Mouse (Mus musculus) MN1 (cell line): ENCODE measurements at regions not wholly inside any gene's neighbourhood (a gene's known extent, or its start where the extent isn't known, plus 50 kb on each side); places are given as distances from the start of the nearest gene placed in this dataset.

Source experiments
- DNase-seq: peaks from one replicate; pipeline ENCODE4 v3.0.0-alpha.2; 2016; ENCODE audit warnings: low spot score

DNA sequence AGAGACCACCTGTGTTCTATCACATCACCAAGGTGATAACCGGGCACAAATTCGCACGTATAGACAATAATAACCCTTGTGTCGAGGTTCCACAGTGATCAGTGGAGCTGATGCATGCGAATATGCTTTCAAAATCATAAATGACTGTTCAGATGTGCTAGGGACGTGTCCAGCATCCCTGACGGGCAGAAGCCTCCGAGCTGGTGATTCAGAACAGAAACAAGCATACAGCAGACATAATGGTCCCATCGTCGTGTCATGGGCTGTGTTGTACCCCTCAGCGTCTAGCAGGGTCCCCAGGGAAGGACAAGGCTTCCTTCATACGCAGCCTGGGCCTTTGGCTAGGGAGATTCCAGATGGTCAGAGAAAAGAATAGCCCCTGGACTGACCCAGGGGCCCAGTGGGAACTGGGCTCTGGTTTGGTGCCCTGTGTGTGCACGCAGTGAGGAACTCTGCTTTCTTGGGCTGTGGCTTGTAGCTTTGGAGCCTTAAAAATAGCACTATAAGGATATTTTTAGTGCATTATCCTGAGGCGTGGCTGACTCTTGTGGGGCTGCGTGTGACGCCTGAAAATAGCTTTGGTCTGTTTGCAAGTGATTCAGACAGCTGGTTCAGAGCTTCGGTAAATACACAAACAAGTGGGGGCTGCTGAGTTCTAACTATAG, 137.3 kb downstream of the Fam43a start:
- peak; percentile 7 for DNase-seq

DNA sequence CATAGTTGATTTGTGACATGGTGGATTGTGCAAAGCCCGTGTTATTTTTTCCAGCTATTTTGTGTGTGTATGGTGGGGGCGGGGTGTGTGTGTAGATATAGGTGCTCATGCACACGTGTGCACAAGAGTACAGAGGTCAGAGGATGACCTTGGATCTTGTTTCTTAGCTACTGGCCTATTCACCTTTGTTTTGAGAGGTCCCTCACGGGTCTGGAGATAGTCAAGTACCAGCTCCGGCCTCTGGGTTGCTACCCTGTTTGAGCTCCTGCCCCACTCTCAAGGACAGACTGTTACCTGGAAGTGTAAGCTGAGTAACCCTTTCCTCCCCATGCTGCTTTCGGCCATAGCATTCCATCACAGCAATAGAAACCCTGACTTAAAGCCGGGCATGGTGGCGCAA, 138.0 kb downstream of the Fam43a start:
- DNase-seq = no peak

DNA sequence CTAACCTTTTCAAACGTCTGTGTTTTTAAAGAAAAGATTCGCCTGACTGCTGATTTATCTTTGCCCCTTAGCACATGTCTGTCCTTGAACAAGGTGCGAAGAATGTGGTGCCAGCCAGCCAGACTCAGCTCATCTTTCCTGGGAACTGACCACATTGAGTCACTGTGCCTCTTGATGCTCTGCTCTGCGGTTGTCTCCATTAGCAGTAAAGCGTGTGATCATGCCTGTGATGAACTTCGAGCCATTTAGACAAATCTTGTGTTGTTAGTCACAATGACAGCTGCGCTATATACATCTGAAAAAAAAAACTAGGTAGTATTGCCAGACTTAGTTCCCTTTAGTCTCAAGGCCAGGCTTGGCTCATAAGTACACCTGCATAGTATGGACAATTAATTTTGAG, 140.1 kb downstream of the Fam43a start:
- no peak for DNase-seq

DNA sequence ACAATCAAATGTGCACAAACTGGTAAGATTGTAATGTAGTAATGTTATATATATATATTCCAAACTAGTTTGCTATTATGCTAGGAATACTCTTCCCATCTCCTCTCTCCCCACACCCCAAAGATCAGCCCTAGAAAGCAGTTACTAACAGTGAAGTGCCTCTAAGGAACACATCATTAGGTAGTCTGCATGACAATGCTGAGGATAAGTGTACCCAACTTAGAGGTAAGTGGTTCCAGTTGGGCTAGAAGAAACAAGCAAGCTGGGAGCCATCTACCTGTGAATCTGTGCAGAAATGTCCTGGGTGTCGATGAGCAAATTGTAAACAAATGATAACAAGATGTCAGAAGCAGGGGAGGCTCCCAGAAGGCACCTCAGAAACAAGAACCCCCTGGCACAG, 141.7 kb downstream of the Fam43a start:
- DNase-seq = no peak

DNA sequence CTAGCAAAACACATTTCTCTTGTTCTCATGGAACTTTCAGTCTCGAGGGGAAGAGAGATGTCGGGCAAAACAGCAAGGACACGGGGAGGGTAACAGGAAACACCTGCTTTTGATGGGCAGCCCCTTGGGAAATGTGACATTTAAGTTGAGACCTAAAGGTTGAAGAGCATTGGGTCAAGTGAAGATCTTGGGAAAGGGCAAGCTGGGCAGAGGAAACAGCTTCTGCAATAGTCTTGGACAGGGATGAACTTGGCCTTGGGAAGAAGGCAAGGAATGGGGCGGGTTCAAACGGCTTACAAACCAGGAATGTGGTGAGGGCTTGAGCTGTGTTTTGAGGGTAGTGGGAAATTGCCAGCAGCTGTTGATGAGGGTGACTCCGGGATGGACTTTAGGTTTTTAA, 143.0 kb downstream of the Fam43a start:
- no peak for DNase-seq

DNA sequence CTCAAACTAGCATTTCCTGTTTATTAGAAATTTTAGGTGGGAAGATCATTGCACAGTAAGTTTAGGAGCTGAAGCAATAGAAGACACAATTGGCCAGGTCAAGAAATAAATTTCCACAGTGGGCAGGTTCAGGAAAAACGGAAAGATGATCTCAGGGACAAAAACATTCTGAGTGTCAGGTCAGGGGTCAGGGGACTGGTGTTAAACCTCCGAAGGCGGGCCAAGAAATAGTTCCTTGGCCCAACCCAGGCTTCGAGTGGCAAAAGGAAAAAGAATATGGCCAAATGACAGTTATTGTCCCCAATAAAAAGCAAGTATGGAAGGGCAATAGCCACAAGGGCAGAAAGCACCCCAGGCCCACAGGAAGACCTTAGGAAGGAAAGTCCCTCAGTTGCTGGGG, 144.0 kb downstream of the Fam43a start:
- no peak for DNase-seq

DNA sequence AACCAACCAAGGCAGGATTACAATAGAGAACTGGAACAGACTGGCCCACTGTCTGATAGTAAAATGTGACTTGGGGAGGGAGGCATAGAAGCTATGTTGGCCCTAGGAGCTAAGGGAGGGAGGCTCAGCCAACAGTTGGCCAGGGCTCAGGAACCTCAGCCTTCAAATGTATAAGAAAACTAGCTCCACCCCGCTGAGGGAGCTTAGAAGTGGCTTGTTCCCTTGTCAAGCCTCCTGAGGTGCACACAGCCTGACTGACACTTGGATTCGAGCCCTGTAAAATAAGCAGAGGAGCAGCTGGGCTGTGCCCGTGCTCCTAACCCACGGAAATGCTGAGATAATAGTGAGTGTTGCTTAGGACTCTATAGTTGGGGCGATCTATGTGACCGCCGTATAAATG, 144.7 kb downstream of the Fam43a start:
- DNase-seq = no peak

DNA sequence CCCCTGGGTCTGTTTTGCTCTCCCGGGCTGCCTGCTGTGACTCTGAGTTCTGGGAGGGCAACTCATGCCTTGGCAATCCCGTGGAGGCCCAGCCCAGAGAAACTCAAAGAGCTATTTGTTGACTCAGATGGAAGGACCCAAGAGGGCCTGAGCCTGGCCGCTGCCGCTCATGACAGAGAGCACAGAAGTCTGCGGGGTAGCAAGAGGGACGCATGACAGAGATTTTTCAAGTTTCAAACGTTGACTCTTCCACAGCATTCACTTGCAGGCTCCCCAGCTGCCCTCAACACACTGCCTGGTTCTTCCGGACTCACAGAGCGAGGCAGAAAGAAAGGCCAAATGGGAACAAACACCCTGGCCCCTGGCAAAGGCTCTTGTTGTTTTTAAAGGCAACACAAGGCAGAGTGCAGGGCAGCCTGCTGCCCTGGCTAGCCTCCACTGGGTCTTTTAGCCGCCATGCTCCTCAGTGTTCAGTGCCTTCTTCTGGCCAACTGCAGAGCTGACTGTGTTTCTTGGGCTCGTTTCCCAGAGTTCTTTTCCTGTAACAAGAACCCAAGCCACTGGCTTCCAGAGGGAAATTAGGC, 146.2 kb downstream of the Fam43a start:
- DNase-seq = peak; percentile 10

DNA sequence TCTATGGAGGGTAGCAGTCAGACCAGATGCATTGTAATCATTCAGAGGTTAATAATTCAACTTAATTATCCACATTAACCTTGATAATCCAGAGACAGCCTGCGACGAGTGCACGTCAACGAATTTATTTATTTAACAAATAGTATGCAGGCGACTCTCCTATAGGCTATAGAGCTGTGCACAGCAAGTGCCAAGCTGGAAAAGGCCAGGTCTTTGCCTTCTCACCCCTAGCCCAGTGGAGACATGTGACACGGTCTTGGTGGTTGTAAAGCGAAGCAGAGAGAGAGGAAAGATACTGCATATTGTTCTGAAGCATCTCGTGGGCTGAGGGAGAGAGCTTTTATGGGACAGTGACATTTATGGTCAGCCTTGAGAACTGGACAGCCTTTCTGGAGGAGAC, 146.7 kb downstream of the Fam43a start:
- no peak for DNase-seq

DNA sequence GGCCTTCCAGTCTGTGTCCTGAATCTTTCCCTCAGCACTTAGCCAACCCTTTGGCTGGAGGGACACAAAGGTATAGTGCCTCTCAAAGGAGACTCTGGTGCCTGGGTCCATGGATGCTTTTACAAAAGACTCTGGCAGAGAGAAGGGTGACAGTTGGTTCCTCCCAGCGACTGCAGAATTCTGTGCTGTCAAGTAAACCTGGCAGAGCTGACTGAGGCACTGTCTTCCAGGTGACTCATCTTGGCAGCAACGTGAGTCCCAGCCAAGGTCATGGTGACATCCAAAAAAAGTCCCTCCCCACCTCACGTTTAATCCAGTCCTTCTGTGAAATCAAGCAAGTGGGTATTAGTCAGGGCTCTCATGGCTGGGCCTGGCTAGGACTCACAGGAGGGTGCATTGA, 150.3 kb downstream of the Fam43a start:
- DNase-seq = no peak

DNA sequence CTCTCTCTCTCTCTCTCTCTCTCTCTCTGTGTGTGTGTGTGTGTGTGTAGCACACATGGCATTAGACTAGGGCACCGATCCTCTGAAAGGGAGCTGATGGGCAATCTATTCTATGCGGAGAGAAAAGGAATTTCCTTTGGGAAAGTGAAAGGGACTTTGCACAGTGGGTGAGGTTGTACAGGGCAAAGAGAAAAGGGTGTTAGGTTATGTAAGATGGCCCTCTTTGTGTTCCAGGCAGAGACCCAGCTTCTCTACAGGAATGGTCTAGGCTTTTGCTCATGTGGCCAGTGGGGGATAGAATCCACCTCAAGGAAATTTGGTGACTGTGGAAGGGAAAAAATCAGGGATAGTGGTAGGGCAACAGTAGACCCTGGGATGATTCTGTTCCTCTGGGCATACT, 156.2 kb downstream of the Fam43a start:
- DNase-seq = no peak

DNA sequence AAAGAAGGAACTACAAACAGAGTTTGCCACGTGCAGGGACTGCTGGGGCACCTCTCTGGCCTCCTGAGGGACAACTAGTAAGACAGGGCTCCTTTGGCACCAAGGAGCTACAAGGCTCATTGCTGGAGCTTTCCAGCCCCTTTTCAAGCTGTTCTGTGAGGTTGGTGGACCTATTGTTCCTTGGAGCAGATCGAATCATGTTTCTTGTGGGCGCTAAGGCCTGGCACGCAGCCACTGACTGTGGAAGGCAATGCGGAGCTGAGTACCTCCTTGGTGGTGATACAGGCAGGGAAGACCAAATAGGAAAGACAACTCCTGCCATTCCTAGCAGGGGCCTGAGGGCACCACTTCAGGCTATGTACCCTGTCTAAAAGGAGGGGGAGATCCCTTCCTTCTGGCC, 157.2 kb downstream of the Fam43a start:
- no peak for DNase-seq

DNA sequence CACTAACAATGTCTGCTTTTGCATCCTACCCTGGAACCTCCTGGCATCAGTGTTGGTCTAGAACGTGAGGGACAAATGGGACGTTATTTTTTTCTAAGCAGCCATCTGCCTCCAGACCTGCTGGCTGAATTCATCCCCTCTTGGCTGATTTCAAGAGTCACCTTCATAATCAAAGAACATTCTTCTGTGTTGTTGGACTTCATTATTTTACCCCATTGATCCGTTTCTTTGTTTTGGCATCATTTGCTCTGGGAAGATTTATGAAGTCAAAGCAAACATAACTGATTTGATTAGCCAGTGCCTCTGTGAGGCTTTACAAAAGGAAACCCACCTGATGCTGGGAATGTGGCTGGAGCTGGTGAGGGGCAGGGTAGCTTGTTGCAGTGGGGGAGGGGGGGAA, 158.0 kb downstream of the Fam43a start:
- DNase-seq = no peak

DNA sequence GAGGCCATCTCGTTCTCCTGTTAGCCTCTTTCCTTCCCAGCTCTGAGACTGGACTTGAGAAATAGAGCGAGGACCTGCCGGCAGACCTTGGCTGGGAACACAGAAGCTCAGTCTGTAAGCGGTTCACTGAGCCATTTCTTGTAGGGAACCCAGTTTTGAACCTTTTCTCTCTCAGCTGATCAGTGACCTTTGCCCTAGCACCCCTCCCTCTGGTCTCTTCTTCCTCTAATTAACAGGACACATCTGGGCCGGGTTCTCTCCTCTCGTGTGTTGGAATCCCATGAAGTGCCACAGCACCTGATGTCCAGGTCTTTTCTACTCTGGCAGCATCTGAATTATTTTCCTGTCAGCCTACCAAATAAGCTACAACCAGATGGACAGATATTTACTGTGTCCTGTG, 158.5 kb downstream of the Fam43a start:
- no peak for DNase-seq

DNA sequence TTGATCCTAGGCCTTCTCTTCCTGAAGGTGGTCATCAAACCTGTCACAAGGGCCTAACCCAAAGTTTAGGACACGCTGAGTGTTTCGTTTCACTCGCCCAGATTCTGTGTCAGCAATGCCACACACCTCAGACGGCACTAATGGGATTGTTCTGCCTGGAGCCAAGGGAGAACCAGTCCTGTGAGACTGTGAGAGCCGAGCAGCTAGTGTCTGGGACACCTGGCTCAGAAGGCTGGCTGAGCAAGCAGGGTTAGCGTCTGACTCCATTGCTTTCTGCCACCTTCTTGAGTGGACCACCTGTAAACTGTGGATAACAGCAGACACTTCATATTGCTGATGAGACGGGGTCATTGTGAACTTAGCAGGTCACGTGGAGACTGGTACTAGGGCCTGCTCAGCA, 160.0 kb downstream of the Fam43a start:
- no peak for DNase-seq

DNA sequence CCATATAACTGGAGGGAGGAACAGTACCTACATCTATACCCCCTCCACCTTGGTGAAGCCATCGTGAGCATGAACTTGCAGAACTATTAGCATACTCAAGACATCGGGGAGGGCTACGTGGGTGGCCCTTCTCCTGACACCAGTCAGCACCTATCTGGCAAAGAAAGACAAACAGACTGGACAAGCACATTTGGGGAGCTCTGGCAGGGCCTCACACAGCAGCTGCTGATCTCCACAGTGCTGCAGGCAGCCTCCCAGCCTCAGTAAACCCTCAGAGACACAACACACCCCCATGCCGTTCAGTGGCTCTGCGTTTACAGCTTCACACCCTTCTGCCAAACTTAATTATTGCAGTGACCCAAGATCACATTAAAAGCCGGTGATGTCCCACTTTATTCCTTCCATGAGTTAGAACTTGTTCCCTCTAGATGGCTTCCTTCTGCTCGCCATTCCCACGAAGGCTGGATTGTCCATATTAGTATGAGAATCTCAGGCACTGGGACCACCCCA, 161.7 kb downstream of the Fam43a start:
- no peak for DNase-seq

DNA sequence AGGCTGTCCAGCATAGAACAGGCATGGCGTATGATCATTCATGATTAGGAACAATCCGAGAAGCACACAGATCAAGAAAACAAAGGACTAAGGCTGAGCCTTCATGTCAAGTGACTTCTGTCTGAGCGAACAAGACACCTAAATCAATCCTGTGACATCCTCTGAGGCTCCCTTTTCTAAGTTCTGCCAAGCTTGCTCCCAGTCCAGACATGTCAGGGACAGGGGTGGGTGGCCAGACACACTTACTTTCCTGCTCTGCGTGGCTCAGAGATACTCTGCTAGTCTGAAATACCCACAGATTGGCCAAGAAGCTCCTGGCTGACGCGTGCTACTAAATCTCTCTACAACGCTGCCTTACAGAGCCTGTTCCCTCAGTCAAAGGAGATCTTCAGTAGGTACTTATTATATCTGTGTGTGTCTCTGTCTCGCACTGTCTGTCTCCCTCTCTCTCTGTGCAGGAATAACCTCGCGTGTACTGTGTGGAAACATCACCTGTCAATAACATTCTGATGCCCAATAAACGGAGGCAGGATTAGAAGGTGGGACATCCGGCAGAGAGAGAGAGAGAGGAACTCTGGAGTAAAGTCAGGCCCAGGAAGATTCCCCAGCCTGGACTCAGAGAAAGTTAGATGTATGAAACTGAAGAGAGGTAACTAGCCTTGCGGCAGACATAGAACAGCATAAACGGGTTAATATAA, 163.5 kb downstream of the Fam43a start:
- no peak for DNase-seq

DNA sequence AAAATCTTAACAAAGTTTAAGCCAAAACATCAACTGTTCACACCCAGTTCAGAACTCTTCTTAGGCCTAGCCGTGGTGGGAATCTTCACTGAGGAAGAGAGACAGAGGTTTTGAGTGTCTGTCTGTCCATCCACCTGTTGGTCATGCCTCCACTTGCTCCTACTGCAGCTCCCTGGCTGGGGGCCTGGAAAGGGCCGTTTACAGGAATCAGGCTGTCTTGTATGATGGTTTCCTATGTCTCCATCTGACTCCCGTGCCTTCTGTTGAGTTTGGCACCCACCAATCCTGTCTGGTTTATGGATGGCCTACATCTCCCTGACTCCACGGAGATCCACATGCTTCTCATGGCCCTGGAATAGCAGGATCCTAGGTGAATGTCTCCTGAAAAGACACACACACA, 166.1 kb downstream of the Fam43a start:
- DNase-seq = no peak

DNA sequence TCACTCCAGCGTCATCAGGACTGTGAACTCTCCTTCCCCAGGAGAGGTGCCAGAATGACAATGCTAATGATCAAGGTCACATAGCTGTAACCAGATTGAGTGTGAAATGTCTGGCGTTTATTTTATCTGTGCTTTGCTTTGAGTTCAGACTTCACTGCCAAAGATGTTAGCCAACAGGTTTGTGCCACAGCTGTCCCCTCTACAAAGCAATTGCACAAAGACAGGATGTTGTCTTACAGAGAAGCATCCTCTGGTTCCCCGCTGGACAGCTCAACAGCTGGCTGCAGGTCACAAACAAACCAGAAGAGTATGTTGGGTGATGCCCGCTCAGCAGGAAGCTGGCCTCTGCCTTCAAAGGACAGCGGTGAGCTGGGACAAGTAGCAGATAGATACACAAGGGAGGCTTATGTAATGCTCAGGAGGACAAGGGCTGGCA, 169.5 kb downstream of the Fam43a start:
- no peak for DNase-seq

DNA sequence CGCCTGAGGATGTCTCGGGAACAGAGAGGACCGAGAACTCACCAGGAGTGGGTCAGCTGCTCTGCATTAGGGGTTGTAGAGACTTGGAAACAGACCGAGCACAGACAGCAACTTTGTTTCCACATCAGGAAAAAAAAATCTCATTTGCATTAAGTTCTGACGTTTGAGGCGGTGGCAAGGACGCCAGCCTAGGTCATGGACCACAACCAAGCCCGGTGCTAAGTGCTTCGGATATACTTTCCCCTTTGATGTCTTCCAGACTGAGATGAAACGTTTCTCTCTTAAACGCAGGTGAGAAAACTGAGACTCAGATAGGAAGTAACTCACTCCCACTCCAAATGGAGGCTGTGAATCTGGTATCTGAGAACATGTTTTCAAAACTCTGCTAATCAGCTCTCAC, 169.9 kb downstream of the Fam43a start:
- DNase-seq = no peak

DNA sequence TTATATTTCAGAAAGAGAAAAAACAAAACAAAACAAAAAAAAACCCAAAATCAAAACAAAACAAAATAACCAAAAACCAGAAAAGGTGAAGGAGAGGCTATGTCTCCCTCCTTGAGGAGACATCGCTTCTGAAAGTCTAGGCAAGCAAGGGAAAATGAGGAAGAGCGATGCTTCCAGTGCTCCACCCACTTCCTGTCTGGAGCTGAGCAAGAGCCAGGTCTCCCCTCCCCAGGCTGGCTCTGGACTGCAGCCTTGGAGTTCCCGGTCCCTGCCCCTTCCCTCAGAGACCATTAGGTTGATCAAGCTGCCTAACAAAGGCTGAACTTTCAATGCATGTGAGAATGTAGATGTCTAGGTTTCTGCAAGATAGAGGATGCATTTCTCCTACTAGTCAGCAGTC, 173.3 kb downstream of the Fam43a start:
- no peak for DNase-seq

DNA sequence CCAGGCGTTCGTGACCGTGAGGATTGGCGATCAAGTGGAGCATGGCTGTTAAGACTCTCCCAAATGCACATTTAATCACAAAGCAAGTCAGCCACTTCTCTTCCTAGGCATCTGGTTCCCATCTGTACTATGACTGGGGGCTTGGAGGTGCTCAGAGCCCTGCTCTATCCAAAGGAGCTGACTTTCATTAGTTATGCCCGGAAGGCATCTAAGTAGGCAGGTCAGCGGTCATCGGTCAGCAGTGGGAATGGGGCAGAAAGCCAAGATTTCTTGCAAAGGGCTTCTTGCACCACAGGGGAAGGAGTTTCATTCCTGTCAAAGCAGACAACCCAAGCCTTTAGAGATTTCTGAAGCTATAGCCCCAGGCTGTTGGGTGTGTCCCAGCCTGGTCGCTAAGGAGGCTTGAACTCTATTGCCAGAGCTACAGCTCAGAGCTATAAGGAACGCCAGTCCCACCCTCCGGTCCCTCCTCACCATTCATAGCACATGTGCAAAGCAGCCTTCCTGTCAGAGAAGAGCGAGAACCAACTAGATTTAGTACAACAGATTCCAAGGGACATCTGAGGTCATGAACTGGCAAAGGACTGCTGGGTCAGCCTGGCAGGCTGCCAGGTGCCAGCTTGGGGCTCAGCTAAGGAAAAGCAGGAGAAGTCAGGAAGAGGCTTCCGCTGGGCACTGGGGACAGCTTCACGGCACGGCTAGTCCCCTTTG, 175.6 kb downstream of the Fam43a start:
- peak; percentile 62 for DNase-seq
